Mouse (Mus musculus) small intestine, adult 2 months (tissue): ENCODE results near the gene Slc24a4.

Experiments used
- CTCF ChIP-seq: fragments of 200-500 bp; IDR thresholded peaks from 2 replicates; pipeline ENCODE4 v1.5.1; 2012; ENCODE audit warnings: low read depth, mild to moderate bottlenecking, control low read depth, inconsistent platforms, low read length, moderate library complexity, mixed read lengths; ENCODE audit not compliant: insufficient replicate concordance, insufficient read length; ENCODE audit errors: extremely low read depth
- POLR2A ChIP-seq: fragments of 200-500 bp; IDR thresholded peaks from 2 replicates; pipeline ENCODE4 v1.6.1; 2012; ENCODE audit warnings: low read depth, mild to moderate bottlenecking, control low read depth, inconsistent platforms, low read length, moderate library complexity

DNA sequence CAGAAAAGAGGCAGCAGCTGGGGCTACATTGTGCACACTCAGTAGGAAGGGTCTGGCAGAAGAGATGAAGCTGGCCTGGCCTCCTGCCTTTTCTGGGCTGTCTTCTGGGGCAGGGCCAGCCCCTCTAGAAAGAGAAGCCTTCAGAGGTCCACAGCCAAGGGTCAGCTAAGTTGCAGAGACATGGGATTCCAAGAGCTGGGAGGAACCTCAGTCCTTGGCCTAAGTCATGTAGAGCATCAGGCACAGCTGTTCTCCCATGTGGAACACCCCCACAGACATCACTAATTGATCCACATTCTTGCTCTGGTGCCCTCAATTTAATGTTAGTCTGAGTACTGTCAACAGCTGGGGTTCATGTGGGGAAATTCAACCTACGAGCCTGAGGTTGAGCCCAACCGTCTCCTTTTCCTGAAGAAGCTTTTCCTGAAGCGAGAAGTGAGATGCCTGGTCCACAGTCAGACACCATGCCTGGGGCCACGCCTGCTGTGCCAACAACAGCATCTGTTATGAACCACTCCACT lies 174.4 kb downstream of the Slc24a4 start:
- no peak for TF ChIP-seq POLR2A
- TF ChIP-seq CTCF, result no peak
